In genomic region chr1:42704981-42705810, GRCm38 (mm10) we compare ENCODE assay signal across 15 mouse cellular contexts. TPM values are rescaled to one million over a fixed set of nuclear protein-coding genes. Genes with fewer than 3 reads are reported as not detected.
DNase-seq lines count a peak whose midpoint lies in the region; ATAC-seq and TF ChIP-seq lines count a peak whose summit lies in the region.
"Had no signal": no experiment of that assay in that cellular context is flagged by ENCODE, and none has a peak within 500 bp of the region (broad histone marks: within the 10 kb centered on the region; RNA-seq: fewer than 3 reads in every experiment).

No protein-coding gene starts in this region.

- H3K4me2 ChIP-seq in kidney, postnatal 0 days (ENCODE audit: low read length): peak overlapping the region; percentile 43
- peak overlapping the region; percentile 72 for H3K4me2 ChIP-seq in neural tube, embryonic 12.5 days (replicated peaks)
- H3K4me2 ChIP-seq: limb, embryonic 13.5 days had no signal

- no peaks in the 10 kb centered on the region for H3K9me3 ChIP-seq in hindbrain, embryonic 10.5 days
- H3K9me3 ChIP-seq in kidney, postnatal 0 days (replicated peaks; ENCODE audit: low read length): no peaks in the 10 kb centered on the region
- H3K9me3 ChIP-seq in neural tube, embryonic 12.5 days: no peaks in the 10 kb centered on the region
- H3K9me3 ChIP-seq: heart, embryonic 10.5 days; limb, embryonic 13.5 days had no signal

- ATAC-seq in kidney, postnatal 0 days (replicated peaks; ENCODE audit: low FRiP score, low read depth): 0 out of 2 replicates have a peak, but pooled peaks have one; percentile 31
- ATAC-seq in neural tube, embryonic 12.5 days (ENCODE audit: low FRiP score, low read depth): peak; percentile 35; the same call in 1 of the 2 replicates
- ATAC-seq: intestine, postnatal 0 days had no signal

- H3K4me1 ChIP-seq in hindbrain, embryonic 10.5 days (replicated peaks): peaks cover 78% of the 10 kb centered on the region
- no peaks in the 10 kb centered on the region for H3K4me1 ChIP-seq in kidney, postnatal 0 days (replicated peaks; ENCODE audit: insufficient read depth, low read length)
- H3K4me1 ChIP-seq in neural tube, embryonic 12.5 days: peaks cover 64% of the 10 kb centered on the region
- H3K4me1 ChIP-seq: limb, embryonic 13.5 days had no signal

- TF ChIP-seq CTCF in kidney, postnatal 0 days (IDR thresholded peaks at IDR 0.05; ENCODE audit: low read depth): no peak

- WGBS in hindbrain, embryonic 10.5 days: 2% methylated on average over 17 of the region's 17 CpGs
- WGBS in kidney, postnatal 0 days: 9% methylated on average over 17 of the region's 17 CpGs
- WGBS in neural tube, embryonic 12.5 days: 1% methylated on average over 17 of the region's 17 CpGs

- H3K9ac ChIP-seq in kidney, postnatal 0 days (ENCODE audit: low read depth, low read length): no peak overlapping the region
- H3K9ac ChIP-seq in neural tube, embryonic 12.5 days: peak overlapping the region; percentile 29; the same call in 1 of the 2 replicates
- H3K9ac ChIP-seq: limb, embryonic 13.5 days had no signal

- peak overlapping the region; percentile 84 for H3K4me3 ChIP-seq in hindbrain, embryonic 10.5 days
- H3K4me3 ChIP-seq in kidney, postnatal 0 days (replicated peaks; ENCODE audit: low read depth, low read length): no peak overlapping the region
- H3K4me3 ChIP-seq in neural tube, embryonic 12.5 days: peak overlapping the region; percentile 15; the same call in 1 of the 2 replicates
- H3K4me3 ChIP-seq: heart, embryonic 10.5 days; limb, embryonic 13.5 days had no signal

- H3K27ac ChIP-seq in hindbrain, embryonic 10.5 days: peak overlapping the region; percentile 97
- peak overlapping the region; percentile 80 for H3K27ac ChIP-seq in kidney, postnatal 0 days
- H3K27ac ChIP-seq in neural tube, embryonic 12.5 days: peak overlapping the region; percentile 42; the same call in 1 of the 2 replicates
- H3K27ac ChIP-seq: heart, embryonic 10.5 days; limb, embryonic 13.5 days; macrophage had no signal

- peaks cover 43% of the 10 kb centered on the region for H3K36me3 ChIP-seq in hindbrain, embryonic 10.5 days
- H3K36me3 ChIP-seq in kidney, postnatal 0 days (ENCODE audit: insufficient read depth, low read length): no peaks in the 10 kb centered on the region
- no peaks in the 10 kb centered on the region for H3K36me3 ChIP-seq in neural tube, embryonic 12.5 days
- H3K36me3 ChIP-seq: G1E; heart, embryonic 10.5 days; limb, embryonic 13.5 days had no signal

- H3K27me3 ChIP-seq in hindbrain, embryonic 10.5 days (ENCODE audit: insufficient read depth, poor library complexity, severe bottlenecking): peaks cover 83% of the 10 kb centered on the region
- H3K27me3 ChIP-seq in kidney, postnatal 0 days (ENCODE audit: insufficient read depth, low read length): peaks cover 69% of the 10 kb centered on the region
- peaks cover 27% of the 10 kb centered on the region for H3K27me3 ChIP-seq in neural tube, embryonic 12.5 days (replicated peaks)

- peak; percentile 53 for DNase-seq in embryo, embryonic 11 days
- no peak for DNase-seq in embryo, embryonic 9.5 days (ENCODE audit: extremely low spot score)
- DNase-seq in hindbrain, embryonic 10.5 days (ENCODE audit: low spot score): peak; percentile 58
- DNase-seq in kidney, postnatal 0 days (ENCODE audit: low spot score): no peak
- DNase-seq in retina, embryonic 14.5 days (ENCODE audit: low spot score): no peak
- DNase-seq in MN1 (ENCODE audit: low spot score) (no peak), liver (no peak)
- DNase-seq: adrenal gland, adult 2 months; cerebellum, adult 18-20 months had no signal

RNA-seq across cellular contexts. Expression of gene Pou3f3, which starts 9.6 kb away (rescaled TPM):
- 16.8 and 17.8 TPM in 2 replicates for polyA plus RNA-seq in hindbrain, embryonic 10.5 days (2016; fragmentation: Nextera tagmentation; extraction: Ambion mirVana)
- 12.4 and 13.2 TPM in 2 replicates for polyA plus RNA-seq in kidney, postnatal 0 days (2015; fragmentation: Nextera tagmentation; extraction: Ambion mirVana)
- polyA plus RNA-seq in neural tube, embryonic 12.5 days (2016; fragmentation: Nextera tagmentation; extraction: Ambion mirVana): 17.2 and 17.8 TPM in 2 replicates
- polyA plus RNA-seq: G1E, macrophage had no signal

Comparison
In these comparisons a context has a peak if more than half of its experiments do, and no peak if none do; other contexts are left out.
1. DNase-seq: peak in embryo, embryonic 11 days (single experiment) and hindbrain, embryonic 10.5 days (single experiment); none in embryo, embryonic 9.5 days (single experiment), kidney, postnatal 0 days (single experiment), retina, embryonic 14.5 days (single experiment), MN1 (single experiment) and liver (single experiment).
2. H3K27ac ChIP-seq: peak in every context shown above with its lines; median percentile 97 in hindbrain, embryonic 10.5 days; 80 in kidney, postnatal 0 days; 42 in neural tube, embryonic 12.5 days.